Mouse (Mus musculus) hindbrain, embryonic 12.5 days (tissue): ENCODE measurements around the gene Igfbp1. TPM values are rescaled to one million over a fixed set of nuclear protein-coding genes. Genes with fewer than 3 reads are reported as not detected.
"Not testable (repeated sequence)": the region's sequence is repeated elsewhere in the genome, so short reads cannot be mapped to it uniquely, and the experiment has no call there.

Experiments used
- ATAC-seq: fragments of 200-750 bp; cut with Nextera tagmentation; 2 replicates; pipeline ENCODE4 v1.8.0; 2017; ENCODE audit warnings: moderate TSS enrichment; ENCODE audit not compliant: low FRiP score
- H3K27ac ChIP-seq: fragments of 300-500 bp; sonication (generic); 2 replicates; pipeline ENCODE4 v1.5.1; 2016; ENCODE audit warnings: mild to moderate bottlenecking
- H3K27me3 ChIP-seq: fragments of 300-500 bp; sonication (generic); 2 replicates; pipeline ENCODE4 v1.6.1; 2016; ENCODE audit warnings: mild to moderate bottlenecking
- H3K36me3 ChIP-seq: fragments of 300-500 bp; sonication (generic); 2 replicates; pipeline ENCODE4 v1.6.1; 2016; ENCODE audit warnings: mild to moderate bottlenecking
- H3K4me1 ChIP-seq: fragments of 300-500 bp; sonication (generic); 2 replicates; pipeline ENCODE4 v1.6.1; 2016
- H3K4me2 ChIP-seq: fragments of 300-500 bp; sonication (generic); replicated peaks from 2 replicates; pipeline ENCODE4 v1.6.1; 2016; ENCODE audit warnings: mild to moderate bottlenecking
- H3K4me3 ChIP-seq: fragments of 300-500 bp; sonication (generic); 2 replicates; pipeline ENCODE4 v1.5.1; 2016; ENCODE audit warnings: mild to moderate bottlenecking
- H3K9ac ChIP-seq: fragments of 300-500 bp; sonication (generic); 2 replicates; pipeline ENCODE4 v1.6.1; 2016; ENCODE audit warnings: mild to moderate bottlenecking, moderate library complexity
- H3K9me3 ChIP-seq: fragments of 300-500 bp; sonication (generic); replicated peaks from 2 replicates; pipeline ENCODE4 v1.6.1; 2016; ENCODE audit warnings: mild to moderate bottlenecking
- WGBS: fragments of 180-500 bp; shearing (Covaris S2); methylation state at CpG from one replicate; pipeline ENCODE4 v1.1.7; 2016; 5-methylcytosine and 5-hydroxymethylcytosine counted together
- polyA plus RNA-seq: library from polyadenylated mRNA; unstranded; fragments of >200 nt; fragmentation: Nextera tagmentation; extraction: Ambion mirVana; gene quantifications from 2 replicates; pipeline ENCODE4 v1.2.1, GENCODE M21; 2016

The Igfbp1 gene
- polyA plus RNA-seq, 1 experiment from 2014 or later, result 0.18 TPM

DNA sequence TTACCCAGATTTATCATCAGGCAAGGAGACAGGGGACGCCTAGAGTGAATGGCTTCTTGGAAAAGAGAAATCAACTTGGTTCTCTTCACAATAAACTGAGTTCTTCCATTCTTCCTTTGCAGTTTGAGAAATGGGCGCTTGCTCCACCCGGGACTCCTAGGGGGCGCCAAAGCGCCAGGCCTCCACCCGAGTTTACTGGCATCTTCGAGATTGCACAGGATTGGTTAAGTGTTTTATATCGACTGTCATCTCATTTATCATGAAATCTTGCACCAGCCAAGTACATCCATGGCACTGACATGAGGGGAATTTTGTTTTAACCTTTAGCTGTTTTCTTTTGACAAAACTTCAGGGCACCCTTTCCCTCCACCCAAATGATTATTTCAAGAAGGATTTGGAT is 18.1 kb downstream of the Igfbp1 start:
- H3K9ac ChIP-seq, result no peak overlapping the region
- H3K4me1 ChIP-seq, result peaks cover 15% of the 10 kb centered on the region
- H3K4me2 ChIP-seq, result no peak overlapping the region
- no peak overlapping the region for H3K4me3 ChIP-seq
- H3K27ac ChIP-seq, result no peak overlapping the region
- WGBS, result 7% methylated on average over 8 of the region's 8 CpGs
- H3K27me3 ChIP-seq, result peaks cover 43% of the 10 kb centered on the region
- H3K9me3 ChIP-seq, result no peaks in the 10 kb centered on the region
- no peaks in the 10 kb centered on the region for H3K36me3 ChIP-seq
- ATAC-seq, result no peak

DNA sequence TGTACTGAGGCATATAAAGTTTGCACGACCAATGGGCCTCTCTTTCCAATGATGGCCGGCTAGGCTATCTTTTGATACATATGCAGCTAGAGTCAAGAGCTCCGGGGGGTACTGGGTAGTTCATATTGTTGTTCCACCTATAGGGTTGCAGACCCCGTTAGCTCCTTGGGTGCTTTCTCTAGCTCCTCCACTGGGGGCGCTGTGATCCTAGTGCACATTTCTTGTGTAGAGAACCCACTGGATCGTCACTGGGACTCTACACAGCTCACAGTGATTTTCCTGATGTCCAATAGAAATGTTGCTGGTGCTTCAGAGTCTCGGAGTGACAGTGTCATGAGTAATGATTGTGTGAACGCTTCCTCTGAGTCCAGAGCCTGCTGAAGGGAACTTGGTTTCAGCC is 24.2 kb downstream of the Igfbp1 start:
- H3K9ac ChIP-seq, H3K9me3 ChIP-seq, H3K4me2 ChIP-seq, H3K27me3 ChIP-seq, H3K4me1 ChIP-seq, H3K27ac ChIP-seq, H3K36me3 ChIP-seq, ATAC-seq, H3K4me3 ChIP-seq: not testable (repeated sequence)
- 75% methylated on average over 8 of the region's 8 CpGs for WGBS

DNA sequence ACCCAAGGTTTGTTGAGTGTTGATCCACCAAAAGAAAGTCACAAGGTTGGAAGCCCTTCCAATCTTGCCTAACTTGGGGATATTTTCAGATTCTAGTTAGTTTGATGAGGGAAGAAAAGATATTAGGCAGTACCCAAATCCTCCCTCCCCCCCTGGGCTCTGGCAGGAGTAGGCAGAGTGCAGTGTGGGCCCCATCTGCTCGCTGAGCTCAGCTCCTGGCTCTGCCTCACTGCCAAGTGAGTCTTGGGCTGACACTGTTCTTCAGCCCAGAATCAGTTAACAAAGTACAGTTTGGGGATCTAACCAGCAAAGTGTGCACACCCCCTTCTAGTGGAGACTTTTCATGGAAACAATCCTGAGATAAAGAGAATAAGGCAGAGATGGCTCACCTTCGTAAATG is 28.6 kb downstream of the Igfbp1 start:
- Histone ChIP-seq H3K4me3 (no peak overlapping the region), H3K4me2 (no peak overlapping the region), H3K27ac (no peak overlapping the region), H3K27me3 (no peaks in the 10 kb centered on the region), H3K9ac (no peak overlapping the region), H3K4me1 (no peaks in the 10 kb centered on the region), H3K9me3 (no peaks in the 10 kb centered on the region), H3K36me3 (no peaks in the 10 kb centered on the region)
- no peak for ATAC-seq
- WGBS, result 71% methylated on average over 2 of the region's 2 CpGs

DNA sequence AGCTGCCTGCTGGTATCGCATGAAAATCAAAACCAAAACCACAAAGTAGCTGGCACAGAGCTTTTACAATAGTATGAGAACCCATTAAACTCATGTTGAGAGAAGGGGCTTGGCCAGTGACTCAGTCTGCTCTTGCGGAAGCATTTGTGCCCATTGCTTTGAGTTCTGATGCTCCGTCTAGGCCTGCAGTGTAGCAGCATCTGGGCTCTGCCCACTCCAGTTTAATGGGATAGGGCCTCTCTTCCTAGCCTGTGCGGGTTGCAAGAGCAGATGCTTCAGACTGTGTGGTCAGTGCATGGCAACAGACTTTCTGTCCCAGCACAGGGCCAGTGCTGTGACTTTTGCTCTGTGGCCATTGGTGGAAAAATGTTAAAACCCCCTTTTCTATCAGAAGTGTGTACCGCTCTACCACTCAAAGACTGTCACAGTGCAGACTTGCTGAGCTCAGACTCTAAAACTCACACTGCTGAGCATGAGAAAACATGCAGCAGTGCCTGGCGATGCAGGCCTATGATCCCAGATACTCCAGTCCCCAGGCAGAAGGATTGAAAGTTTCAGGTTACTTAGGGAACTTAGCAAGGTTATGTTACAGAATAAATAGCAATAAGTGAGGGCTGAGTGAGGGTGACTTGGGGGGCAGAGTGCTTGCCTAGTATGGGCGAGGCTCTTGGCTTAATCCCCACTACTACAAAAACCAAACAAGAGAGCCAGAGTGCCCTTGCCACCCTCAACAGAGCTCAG is 29.4 kb downstream of the Igfbp1 start:
- Histone ChIP-seq H3K36me3 (no peaks in the 10 kb centered on the region), H3K9me3 (no peaks in the 10 kb centered on the region), H3K4me2 (no peak overlapping the region), H3K27ac (no peak overlapping the region), H3K9ac (no peak overlapping the region), H3K27me3 (no peaks in the 10 kb centered on the region), H3K4me3 (no peak overlapping the region), H3K4me1 (no peaks in the 10 kb centered on the region)
- 85% methylated on average over 7 of the region's 7 CpGs for WGBS
- no peak for ATAC-seq

DNA sequence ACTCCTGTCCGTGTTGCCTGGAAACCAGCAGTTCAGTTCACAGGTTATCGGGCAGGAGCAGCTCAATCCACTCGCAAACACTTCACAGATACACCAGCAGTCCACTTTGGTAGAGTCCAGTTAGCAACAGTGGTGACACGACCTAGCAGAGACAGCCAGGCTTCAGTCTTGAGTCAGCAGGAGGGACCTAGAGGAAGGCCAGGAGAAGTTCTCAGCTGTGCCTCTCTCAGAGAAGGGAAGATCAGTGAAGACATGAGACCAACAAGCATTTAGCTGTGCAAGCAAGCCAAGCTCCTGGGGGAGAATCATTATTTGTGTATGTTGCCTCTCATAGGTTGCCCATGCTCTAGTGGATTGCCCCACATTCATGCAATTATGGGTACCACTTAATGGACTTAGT is 30.5 kb downstream of the Igfbp1 start:
- no peak overlapping the region for H3K4me3 ChIP-seq
- WGBS, result 84% methylated on average over 4 of the region's 4 CpGs
- no peak for ATAC-seq
- no peak overlapping the region for H3K4me2 ChIP-seq
- H3K9me3 ChIP-seq, result no peaks in the 10 kb centered on the region
- H3K9ac ChIP-seq, result no peak overlapping the region
- no peaks in the 10 kb centered on the region for H3K4me1 ChIP-seq
- no peaks in the 10 kb centered on the region for H3K36me3 ChIP-seq
- no peak overlapping the region for H3K27ac ChIP-seq
- H3K27me3 ChIP-seq, result no peaks in the 10 kb centered on the region

DNA sequence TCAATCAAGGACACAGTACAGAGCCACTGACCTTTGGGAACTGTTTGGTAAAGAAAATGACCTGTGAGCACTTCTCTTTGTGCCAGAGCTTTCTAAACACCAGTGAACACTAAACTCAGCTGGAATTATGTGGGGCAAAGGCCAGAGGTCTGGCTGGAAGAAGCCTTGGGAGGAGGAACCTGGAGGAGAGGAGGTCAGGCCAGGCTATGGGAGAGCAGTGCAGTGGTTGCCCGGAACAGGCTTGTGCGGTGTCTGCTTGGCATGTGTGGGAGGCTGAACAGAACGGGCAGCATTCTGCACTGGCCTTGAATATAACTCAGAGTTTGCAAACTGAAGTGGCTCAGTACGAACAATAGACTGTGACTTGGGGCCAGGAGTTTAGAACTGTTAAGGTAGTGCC is 32.4 kb downstream of the Igfbp1 start:
- H3K36me3 ChIP-seq, result no peaks in the 10 kb centered on the region
- whole genome bisulfite sequencing, result 77% methylated on average over 4 of the region's 4 CpGs
- no peaks in the 10 kb centered on the region for H3K4me1 ChIP-seq
- no peak overlapping the region for H3K4me2 ChIP-seq
- H3K27ac ChIP-seq, result no peak overlapping the region
- no peak overlapping the region for H3K4me3 ChIP-seq
- H3K9ac ChIP-seq, result no peak overlapping the region
- no peaks in the 10 kb centered on the region for H3K27me3 ChIP-seq
- H3K9me3 ChIP-seq, result no peaks in the 10 kb centered on the region
- ATAC-seq, result no peak

DNA sequence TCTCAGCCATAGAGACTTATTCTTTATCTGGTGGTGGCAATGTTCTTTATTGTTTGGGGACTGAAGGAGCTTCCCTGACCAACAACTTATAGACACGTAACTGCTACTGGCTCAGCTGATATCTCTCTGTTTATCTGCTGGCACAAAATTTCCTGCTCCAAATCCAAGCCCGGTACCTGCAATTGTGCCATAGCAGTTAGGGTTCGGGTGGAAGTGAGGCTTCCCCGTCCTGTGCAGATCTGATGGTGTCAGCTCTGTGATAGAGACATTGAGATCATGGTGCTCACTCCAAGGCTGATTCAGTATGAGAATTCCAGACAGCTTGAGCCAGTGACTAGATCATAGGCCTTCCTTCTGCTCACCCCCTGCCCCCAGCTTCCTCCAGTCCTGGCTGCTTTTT is 34.4 kb downstream of the Igfbp1 start:
- Histone ChIP-seq H3K27me3 (no peaks in the 10 kb centered on the region), H3K4me2 (no peak overlapping the region), H3K36me3 (no peaks in the 10 kb centered on the region), H3K27ac (no peak overlapping the region), H3K4me1 (no peaks in the 10 kb centered on the region), H3K4me3 (no peak overlapping the region), H3K9ac (no peak overlapping the region), H3K9me3 (no peaks in the 10 kb centered on the region)
- no peak for ATAC-seq
- 90% methylated on average over 4 of the region's 4 CpGs for WGBS

DNA sequence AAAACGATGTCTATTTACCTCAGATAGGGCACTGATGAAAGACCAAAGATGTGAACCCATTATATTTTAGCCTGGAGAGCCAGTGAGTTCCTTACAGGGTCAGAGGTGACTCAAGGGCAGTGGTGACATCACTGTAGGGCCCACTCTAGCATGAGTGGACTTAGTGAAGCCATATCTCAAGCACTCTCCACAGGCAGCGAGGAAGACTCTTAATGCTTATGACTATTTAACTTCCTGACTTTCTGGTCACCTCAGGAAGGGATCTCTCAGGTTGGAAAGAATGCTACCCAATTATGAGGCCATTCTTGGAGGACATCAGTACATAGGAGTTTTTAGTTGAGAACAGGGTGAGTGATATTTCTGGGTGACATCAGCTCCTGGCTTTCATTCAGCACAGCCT is 35.8 kb downstream of the Igfbp1 start:
- H3K36me3 ChIP-seq, result no peaks in the 10 kb centered on the region
- H3K27ac ChIP-seq, result no peak overlapping the region

DNA sequence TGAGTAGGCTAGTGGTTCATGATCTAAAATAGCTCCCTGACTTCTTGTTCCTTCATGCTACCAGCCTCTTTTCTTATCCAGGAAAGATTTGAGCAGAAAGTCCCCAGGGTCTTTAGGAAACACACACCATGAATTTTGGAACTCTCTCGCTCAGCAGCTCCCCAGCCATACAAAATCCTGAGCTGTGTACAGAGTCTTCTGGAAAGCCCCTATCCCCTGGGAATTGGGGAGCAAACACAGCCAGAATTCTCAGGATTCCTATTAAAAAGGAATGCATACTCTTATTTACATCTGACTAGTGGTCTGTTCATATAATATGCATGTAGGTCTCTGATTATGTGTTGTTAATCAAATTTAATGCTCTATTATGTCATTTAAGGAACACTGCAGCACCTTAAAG is 36.9 kb downstream of the Igfbp1 start:
- Histone ChIP-seq H3K36me3 (no peaks in the 10 kb centered on the region), H3K9me3 (no peaks in the 10 kb centered on the region), H3K27ac (no peak overlapping the region), H3K4me1 (peaks cover 3% of the 10 kb centered on the region; the same call in 1 of the 2 replicates), H3K4me3 (no peak overlapping the region), H3K9ac (no peak overlapping the region), H3K27me3 (no peaks in the 10 kb centered on the region), H3K4me2 (no peak overlapping the region)
- ATAC-seq, result no peak
- 62% methylated on average over 1 of the region's 1 CpGs for WGBS

More for the DNA sequence above, 35.8 kb downstream of the Igfbp1 start:
- no peak overlapping the region for H3K4me2 ChIP-seq
- H3K9me3 ChIP-seq, result no peaks in the 10 kb centered on the region
- H3K4me3 ChIP-seq, result no peak overlapping the region
- H3K27me3 ChIP-seq, result no peaks in the 10 kb centered on the region
- no peak for ATAC-seq
- WGBS, result 86% methylated on average over 2 of the region's 2 CpGs
- H3K9ac ChIP-seq, result no peak overlapping the region
- peaks cover 3% of the 10 kb centered on the region; the same call in 1 of the 2 replicates for H3K4me1 ChIP-seq

DNA sequence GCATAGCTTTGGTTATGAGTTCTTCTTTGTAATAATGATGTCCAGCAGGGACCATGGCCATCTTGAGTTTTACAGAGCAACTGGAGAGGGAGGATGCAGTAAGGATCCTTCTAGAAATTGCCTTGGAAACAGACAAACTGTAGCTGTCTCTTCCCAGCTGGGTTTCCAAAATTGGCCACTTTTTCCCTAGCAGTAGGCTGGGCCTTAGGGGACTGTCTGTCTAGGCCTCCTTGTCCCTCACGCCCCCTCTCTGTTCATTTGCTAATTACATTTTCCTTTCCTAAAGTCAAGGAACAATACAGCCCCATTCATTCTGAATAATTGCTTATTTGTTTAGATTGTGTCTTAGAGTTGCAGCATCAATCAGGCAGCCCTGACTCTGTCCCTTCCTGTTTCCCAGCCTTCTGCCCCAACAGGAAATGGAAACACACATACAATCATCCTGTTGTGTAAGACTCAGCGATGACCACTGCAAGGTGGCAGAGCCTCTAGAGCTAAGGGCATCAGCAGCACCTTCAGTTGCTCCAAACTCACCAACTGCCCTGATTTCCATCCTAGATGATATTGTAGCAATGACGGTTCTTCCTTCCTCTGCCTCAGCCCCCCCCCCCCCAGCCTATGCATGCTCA is 37.5 kb downstream of the Igfbp1 start:
- H3K4me1 ChIP-seq, result peaks cover 3% of the 10 kb centered on the region; the same call in 1 of the 2 replicates
- no peak overlapping the region for H3K27ac ChIP-seq
- H3K9ac ChIP-seq, result no peak overlapping the region
- no peak overlapping the region for H3K4me2 ChIP-seq
- 56% methylated on average over 3 of the region's 3 CpGs for WGBS
- no peaks in the 10 kb centered on the region for H3K36me3 ChIP-seq
- H3K9me3 ChIP-seq, result no peaks in the 10 kb centered on the region
- H3K27me3 ChIP-seq, result no peaks in the 10 kb centered on the region
- H3K4me3 ChIP-seq, result no peak overlapping the region
- no peak for ATAC-seq

DNA sequence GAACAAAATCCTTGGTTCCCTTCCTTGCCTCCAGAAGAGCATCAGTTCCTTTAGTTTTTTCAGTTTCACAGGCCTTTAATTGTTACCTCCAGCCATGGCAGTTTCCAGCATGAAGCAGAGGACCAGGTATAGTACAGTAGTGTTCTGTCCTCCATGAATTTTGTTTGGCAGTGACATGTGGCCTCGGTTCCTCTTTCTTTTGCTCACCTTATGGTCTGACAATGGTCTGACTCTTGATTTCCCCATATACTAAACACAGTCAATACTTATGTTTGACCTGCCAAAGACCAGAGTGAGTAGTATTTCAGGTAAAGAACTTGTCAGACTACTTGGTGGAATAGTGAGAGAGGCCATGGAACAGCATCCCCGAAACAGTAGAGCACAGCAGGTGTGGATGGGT is 39.2 kb downstream of the Igfbp1 start:
- H3K4me2 ChIP-seq, result no peak overlapping the region
- 78% methylated on average over 2 of the region's 2 CpGs for WGBS
- no peak for ATAC-seq

DNA sequence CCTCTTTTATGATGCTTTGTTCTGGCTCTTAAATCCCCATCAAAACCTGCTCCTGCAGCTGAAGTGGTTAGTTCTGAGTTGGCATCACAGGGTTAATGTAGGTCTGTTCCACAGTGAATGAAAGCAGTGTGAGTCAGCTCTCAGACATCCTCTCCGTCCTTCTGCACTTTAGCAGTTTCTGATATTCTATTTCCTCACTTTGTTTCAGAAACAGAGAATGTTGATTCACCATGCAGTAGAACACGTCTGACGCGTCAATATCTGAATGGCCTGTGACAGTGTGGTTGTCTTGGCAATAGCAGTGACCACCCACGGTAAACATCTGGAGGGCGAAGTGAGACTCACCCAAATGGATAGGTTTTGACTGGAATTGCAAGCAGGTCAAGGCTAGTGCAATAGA is 40.1 kb downstream of the Igfbp1 start:
- Histone ChIP-seq H3K4me3 (no peak overlapping the region), H3K9me3 (no peaks in the 10 kb centered on the region), H3K36me3 (no peaks in the 10 kb centered on the region), H3K27me3 (no peaks in the 10 kb centered on the region), H3K4me2 (no peak overlapping the region), H3K27ac (no peak overlapping the region), H3K9ac (no peak overlapping the region), H3K4me1 (peaks cover 3% of the 10 kb centered on the region; the same call in 1 of the 2 replicates)
- ATAC-seq, result no peak
- WGBS, result 69% methylated on average over 6 of the region's 6 CpGs

More for the DNA sequence above, 39.2 kb downstream of the Igfbp1 start:
- H3K27me3 ChIP-seq, result no peaks in the 10 kb centered on the region
- H3K27ac ChIP-seq, result no peak overlapping the region
- H3K36me3 ChIP-seq, result no peaks in the 10 kb centered on the region
- no peaks in the 10 kb centered on the region for H3K9me3 ChIP-seq
- no peak overlapping the region for H3K9ac ChIP-seq
- peaks cover 3% of the 10 kb centered on the region; the same call in 1 of the 2 replicates for H3K4me1 ChIP-seq
- no peak overlapping the region for H3K4me3 ChIP-seq

DNA sequence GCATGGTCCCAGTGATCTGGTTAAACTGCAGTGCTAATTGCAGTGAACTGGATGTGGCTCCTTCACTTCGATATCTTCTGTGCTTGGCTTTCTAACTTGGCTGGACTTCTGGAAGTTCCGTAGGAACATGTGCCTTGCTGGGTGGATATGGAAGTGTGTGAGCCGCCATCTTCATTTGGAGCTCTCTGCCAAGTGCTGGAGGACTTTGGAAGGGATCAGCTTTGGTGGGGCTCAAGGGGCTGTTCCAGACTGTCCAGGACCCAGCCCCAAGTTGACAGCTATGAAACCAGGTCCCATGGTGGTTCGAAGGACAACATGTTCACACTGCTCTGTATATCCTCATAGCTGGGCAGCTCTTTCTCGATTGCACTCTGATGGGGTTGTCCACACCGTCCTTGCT is 41.0 kb downstream of the Igfbp1 start:
- H3K36me3 ChIP-seq, result no peaks in the 10 kb centered on the region
- H3K9me3 ChIP-seq, result no peaks in the 10 kb centered on the region
- no peak overlapping the region for H3K4me3 ChIP-seq
- no peak overlapping the region for H3K4me2 ChIP-seq
- H3K4me1 ChIP-seq, result peaks cover 3% of the 10 kb centered on the region; the same call in 1 of the 2 replicates
- no peaks in the 10 kb centered on the region for H3K27me3 ChIP-seq
- no peak overlapping the region for H3K9ac ChIP-seq
- no peak overlapping the region for H3K27ac ChIP-seq
- ATAC-seq, result no peak
- WGBS, result 93% methylated on average over 6 of the region's 6 CpGs
